Mouse (Mus musculus) bone marrow, adult 2 months (tissue): ENCODE measurements around the gene C1qtnf6.

Experiments
- CTCF ChIP-seq: fragments of 200-500 bp; IDR thresholded peaks from 2 replicates; pipeline ENCODE4 v1.5.1; 2011; ENCODE audit warnings: low read length, control low read depth; ENCODE audit not compliant: control insufficient read depth, insufficient read depth
- POLR2A ChIP-seq: fragments of 200-500 bp; IDR thresholded peaks from 2 replicates; pipeline ENCODE4 v1.6.1; 2011; ENCODE audit warnings: low read depth, mild to moderate bottlenecking, control low read depth, low read length, borderline replicate concordance; ENCODE audit not compliant: control insufficient read depth

DNA sequence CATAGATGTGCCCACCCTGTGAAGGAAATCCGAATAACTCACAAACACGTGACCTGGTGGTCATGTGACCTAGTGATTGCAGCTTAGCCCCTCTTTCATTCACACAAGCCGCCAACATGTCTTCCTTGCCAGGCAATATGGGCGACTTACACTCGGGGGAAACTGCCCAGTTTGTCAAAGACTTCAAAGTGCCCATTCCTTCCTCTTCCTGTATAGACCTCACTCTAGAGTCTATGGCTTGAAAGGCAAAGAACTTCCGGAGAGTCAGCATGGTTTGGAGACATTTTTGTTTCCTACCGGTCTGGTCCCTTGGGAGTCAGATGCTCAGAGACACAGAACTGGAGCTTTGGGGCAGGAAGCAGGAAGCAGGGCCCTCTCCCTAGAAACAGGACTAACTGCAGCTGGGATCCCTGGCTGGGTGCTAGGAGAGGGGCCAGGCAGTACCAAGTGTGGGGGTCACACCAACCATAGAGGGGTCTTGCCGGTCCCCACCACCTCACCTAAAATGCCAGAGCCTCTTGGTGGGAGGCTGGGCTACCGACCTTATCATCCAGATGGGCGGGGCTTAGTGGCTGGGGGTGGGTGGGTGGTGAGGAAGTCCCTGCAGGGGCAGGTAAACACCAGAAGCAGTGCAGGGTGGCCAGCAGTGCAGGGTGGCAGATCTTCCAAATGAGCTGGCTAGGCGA lies 2.3 kb downstream of the C1qtnf6 start:
- TF ChIP-seq POLR2A (no peak), CTCF (no peak)
